Mouse (Mus musculus): Measurements from ENCODE around the gene Olfr523.

GRCm38 (mm10) chr7:140220375-140220774 is 47.4 kb downstream of the Olfr523 start:
- TF ChIP-seq CTCF (IDR thresholded peaks at IDR 0.05; ENCODE audit: borderline replicate concordance, control insufficient read depth, extremely low read depth, insufficient read depth, low read length, poor library complexity) (no peak), POLR2A (IDR thresholded peaks at IDR 0.05; ENCODE audit: control insufficient read depth, extremely low read depth, insufficient read depth, low read length, poor library complexity) (no peak)
